Mouse (Mus musculus): Measurements from ENCODE around the gene Mgat1.

Gene Mgat1

GRCm38 (mm10) chr11:49242944-49243626, 906 bp upstream of the Mgat1 start:
- no peak for DNase-seq (ENCODE audit: low spot score)

GRCm38 (mm10) chr11:49244595-49244930, 572 bp downstream of the Mgat1 start:
- DNase-seq (ENCODE audit: low spot score): no peak

GRCm38 (mm10) chr11:49245176-49245575, 1.2 kb downstream of the Mgat1 start:
- no peak for DNase-seq (ENCODE audit: low spot score)

DNA sequence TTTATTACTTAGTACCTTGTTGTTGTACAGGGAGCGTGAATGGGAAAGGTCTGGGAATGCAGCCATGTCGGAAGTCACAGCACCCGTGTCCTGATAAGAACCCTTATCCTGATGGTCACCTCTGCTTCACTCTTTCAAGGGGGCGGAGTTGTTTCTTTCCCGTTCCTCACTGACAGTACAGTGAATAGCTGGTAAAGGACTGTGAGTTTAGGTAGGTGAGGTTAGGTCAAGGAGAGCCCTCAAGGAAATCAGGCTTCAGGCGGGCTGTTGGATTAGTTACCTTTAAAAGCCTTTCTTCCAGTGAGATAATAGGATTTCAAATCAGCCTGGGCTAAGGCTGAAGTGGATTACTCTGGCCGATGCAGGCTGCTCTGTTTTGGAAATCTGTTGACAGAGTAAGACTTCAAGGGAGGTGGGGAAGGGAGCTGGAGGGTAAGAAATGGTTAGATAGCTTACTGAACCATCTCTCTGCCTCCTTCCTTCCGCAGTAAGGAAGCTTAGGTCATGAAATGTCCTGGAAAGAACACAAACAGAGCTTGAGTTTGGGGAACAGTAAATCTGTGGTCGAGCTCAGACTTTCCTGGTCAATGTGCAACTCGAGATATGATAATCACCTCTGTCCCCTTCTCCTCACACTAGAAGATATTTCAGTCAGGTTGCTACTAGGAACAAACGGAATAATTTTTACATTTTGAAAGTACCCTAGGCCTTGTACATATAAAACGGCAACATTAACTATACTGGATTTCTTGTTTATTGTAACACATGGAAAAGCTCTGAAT, 1.8 kb downstream of the Mgat1 start:
- no peak for DNase-seq (ENCODE audit: low spot score)

DNA sequence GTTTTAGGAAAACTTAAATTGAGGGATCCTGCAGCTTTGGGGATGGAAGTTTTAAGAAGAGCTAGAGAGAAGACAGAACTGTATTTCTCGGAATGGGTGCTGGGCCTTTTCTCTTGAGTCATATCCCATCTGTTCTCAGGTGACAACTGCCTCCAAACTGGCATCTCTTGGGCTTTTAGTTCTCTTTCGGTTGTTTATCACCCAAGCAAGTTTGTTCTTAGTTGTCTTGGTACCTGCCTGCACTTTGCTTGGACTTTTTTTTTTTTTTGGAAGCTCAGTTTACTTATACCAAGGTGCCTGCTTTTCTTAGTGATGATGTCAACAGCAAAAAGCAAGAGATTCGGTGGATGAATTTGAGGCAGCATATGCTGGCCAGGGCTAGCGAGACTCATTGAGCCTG, 2.5 kb downstream of the Mgat1 start:
- DNase-seq (ENCODE audit: low spot score): no peak

DNA sequence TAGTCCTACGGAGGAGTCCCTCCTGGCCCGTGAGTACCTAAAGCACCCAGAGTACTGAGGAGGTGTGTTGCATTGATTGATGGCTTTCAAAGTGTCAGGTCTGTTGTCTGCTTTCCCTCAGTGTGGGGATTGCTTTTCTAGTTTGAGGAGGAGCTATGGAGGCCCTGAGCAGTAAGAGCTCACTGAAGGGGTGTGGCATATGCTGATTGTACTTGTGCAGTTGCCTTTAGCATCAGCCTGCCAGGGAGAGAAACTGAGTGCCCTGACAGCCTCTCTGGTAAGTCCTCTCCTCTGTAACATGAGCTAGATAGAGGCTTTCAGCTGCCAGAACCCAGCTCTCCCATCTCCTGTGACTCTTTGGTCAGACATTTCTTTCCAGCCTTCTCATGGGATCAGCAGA, 3.3 kb downstream of the Mgat1 start:
- no peak for DNase-seq (ENCODE audit: low spot score)

- DNase-seq (ENCODE audit: low spot score): no peak
These were observed 4.4 kb downstream of the Mgat1 start for GRCm38 (mm10) chr11:49248226-49248973.

DNA sequence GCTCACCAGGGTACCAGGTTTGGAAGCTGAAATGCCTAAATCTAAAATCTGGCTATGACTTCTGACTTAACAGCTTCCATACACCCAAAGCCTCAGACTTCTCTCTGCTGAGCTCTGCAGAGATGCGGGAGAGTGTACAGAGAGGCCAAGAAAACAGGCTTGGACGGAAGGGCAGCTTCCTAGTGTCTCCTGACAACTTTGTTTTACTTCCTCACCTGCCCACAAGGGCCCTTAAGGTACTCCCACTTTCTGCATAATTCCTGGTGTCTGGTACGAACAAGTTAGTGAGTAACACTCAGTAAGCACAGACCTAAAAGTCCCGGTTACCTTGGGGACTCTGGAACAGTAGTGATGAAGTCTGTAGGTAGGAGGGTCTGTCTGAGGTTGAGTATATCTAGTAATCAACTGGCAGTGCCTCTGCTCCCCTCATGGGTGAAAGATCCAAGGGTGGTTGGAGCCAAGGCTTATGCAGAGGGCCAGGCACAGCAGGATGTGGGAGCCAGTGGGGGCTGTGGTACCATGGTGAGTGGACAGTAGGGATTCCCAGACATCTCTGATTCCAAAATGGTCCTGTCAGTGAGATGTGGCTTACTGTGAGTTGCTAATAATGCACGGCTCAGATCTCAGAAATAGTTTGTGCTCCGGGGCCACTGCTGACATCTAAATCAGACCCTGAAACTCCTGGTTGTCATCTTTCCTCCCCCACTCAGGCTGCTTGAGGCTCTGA, 5.1 kb downstream of the Mgat1 start:
- no peak for DNase-seq (ENCODE audit: low spot score)

DNA sequence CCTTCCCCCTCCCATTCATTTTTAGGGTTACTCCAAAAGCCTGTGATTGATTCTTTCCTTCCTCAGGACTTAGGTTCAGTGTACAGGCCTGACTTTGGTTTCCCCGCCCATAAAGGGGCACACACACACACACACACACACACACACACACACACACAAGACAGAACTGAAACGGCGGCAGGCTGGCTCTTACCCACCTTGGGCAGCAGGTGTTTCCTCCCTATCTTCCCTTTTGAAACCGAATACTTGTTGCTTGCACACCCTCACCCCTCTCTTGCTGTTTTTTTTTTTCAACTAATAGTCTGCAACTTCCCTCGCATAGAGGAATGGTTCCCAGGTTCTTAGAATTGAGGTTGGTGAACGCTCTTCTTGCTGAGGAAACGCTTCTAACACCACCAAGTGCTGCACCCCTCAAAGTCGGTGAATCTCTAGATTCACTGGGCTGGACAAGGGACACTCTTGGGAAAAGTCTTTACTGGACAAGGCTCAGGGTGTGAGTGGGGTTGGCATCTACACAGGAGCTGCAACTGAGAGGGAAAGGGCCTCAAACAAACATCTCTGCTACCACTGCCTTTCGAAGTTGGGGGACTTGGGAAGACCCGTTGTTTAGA, 5.9 kb downstream of the Mgat1 start:
- no peak for DNase-seq (ENCODE audit: low spot score)

- DNase-seq (ENCODE audit: low spot score): peak; percentile 81
These were observed 6.7 kb downstream of the Mgat1 start for GRCm38 (mm10) chr11:49250422-49251379.

DNA sequence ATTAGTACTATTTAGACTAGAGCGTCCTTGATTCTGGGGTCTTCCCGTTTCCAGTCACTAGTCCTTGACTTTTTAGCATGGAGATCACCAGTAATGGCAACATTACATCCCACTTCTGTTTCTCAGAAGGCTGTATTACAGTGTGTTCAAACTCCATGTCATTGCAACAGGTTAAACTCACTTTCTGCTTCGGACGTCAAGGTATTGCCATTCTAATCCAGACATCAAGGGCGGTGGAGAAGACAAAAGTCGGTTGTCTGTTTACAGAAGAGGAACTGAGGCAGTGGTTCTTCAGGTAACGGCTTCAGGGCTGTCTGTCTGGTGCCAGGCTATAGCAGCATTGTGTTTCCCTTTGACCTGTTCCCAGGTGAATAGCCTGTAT, 7.4 kb downstream of the Mgat1 start:
- no peak for DNase-seq (ENCODE audit: low spot score)

GRCm38 (mm10) chr11:49252048-49252447, 8.1 kb downstream of the Mgat1 start:
- DNase-seq (ENCODE audit: low spot score): no peak

- DNase-seq (ENCODE audit: low spot score): no peak
These were observed 9.0 kb downstream of the Mgat1 start for GRCm38 (mm10) chr11:49253035-49253434.

- DNase-seq (ENCODE audit: low spot score): no peak
These were observed 15.3 kb downstream of the Mgat1 start for GRCm38 (mm10) chr11:49259296-49259695.

- DNase-seq (ENCODE audit: low spot score): no peak
These were observed 15.8 kb downstream of the Mgat1 start for GRCm38 (mm10) chr11:49259829-49260228.

DNA sequence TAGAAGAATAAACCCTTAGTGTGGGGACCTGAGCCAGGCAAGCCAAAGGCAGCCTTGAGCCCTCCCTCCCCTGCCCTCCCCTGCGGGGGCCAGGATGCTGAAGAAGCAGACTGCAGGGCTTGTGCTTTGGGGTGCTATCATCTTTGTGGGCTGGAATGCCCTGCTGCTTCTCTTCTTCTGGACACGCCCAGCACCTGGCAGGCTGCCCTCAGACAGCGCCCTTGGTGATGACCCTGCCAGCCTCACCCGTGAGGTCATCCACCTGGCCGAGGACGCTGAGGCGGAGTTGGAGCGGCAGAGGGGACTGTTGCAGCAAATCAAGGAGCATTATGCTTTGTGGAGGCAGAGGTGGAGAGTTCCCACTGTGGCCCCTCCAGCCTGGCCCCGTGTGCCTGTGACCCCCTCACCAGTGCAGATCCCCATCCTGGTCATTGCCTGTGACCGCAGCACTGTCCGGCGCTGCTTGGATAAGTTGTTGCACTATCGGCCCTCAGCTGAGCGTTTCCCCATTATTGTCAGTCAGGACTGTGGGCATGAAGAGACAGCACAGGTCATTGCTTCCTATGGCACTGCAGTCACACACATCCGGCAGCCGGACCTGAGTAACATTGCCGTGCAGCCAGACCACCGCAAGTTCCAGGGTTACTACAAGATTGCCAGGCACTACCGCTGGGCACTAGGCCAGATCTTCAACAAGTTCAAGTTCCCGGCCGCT, 16.8 kb downstream of the Mgat1 start:
- peak; percentile 44 for DNase-seq (ENCODE audit: low spot score)

DNA sequence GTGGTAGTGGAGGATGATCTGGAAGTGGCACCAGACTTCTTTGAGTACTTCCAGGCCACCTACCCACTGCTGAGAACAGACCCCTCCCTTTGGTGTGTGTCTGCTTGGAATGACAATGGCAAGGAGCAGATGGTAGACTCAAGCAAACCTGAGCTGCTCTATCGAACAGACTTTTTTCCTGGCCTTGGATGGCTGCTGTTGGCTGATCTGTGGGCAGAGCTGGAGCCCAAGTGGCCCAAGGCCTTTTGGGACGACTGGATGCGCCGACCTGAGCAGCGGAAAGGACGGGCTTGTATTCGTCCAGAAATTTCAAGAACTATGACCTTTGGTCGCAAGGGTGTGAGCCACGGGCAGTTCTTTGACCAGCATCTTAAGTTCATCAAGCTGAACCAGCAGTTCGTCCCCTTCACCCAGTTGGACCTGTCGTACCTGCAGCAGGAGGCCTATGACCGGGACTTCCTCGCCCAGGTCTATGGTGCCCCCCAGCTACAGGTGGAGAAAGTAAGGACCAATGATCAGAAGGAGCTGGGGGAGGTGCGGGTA, 17.4 kb downstream of the Mgat1 start:
- DNase-seq (ENCODE audit: low spot score): no peak

GRCm38 (mm10) chr11:49262286-49262685, 18.3 kb downstream of the Mgat1 start:
- DNase-seq (ENCODE audit: low spot score): no peak

- no peak for DNase-seq (ENCODE audit: low spot score)
These were observed 19.2 kb downstream of the Mgat1 start for GRCm38 (mm10) chr11:49263149-49263548.

GRCm38 (mm10) chr11:49264081-49264480, 20.1 kb downstream of the Mgat1 start:
- DNase-seq (ENCODE audit: low spot score): no peak
